Comparison of ENCODE assay signal across 17 mouse cellular contexts in genomic region chr3:50639907-50640323, GRCm38 (mm10).
DNase-seq lines count a peak whose midpoint lies in the region; ATAC-seq lines count a peak whose summit lies in the region.
"Had no signal": no experiment of that assay in that cellular context is flagged by ENCODE, and none has a peak within 500 bp of the region (broad histone marks: within the 10 kb centered on the region; RNA-seq: fewer than 3 reads in every experiment).

No protein-coding gene starts in this region.

- no peaks in the 10 kb centered on the region for H3K36me3 ChIP-seq in embryonic facial prominence, embryonic 11.5 days (replicated peaks; ENCODE audit: control insufficient read depth, insufficient read depth, low read depth, low read length)
- no peaks in the 10 kb centered on the region for H3K36me3 ChIP-seq in embryonic facial prominence, embryonic 10.5 days (replicated peaks)
- H3K36me3 ChIP-seq in midbrain, embryonic 11.5 days (ENCODE audit: control insufficient read depth, insufficient read depth, low read length): no peaks in the 10 kb centered on the region
- no peaks in the 10 kb centered on the region for H3K36me3 ChIP-seq in midbrain, embryonic 10.5 days
- no peaks in the 10 kb centered on the region for H3K36me3 ChIP-seq in midbrain, embryonic 13.5 days
- H3K36me3 ChIP-seq: embryonic facial prominence, embryonic 12.5 days; limb, embryonic 15.5 days; lung, embryonic 15.5 days had no signal

- no peaks in the 10 kb centered on the region for H3K4me1 ChIP-seq in embryonic facial prominence, embryonic 11.5 days (ENCODE audit: control insufficient read depth, insufficient read depth, low read length)
- no peaks in the 10 kb centered on the region for H3K4me1 ChIP-seq in embryonic facial prominence, embryonic 10.5 days
- no peaks in the 10 kb centered on the region for H3K4me1 ChIP-seq in midbrain, embryonic 11.5 days (ENCODE audit: control insufficient read depth, insufficient read depth, low read length)
- peaks cover 10% of the 10 kb centered on the region; the same call in 1 of the 2 replicates for H3K4me1 ChIP-seq in midbrain, embryonic 10.5 days
- H3K4me1 ChIP-seq in midbrain, embryonic 13.5 days (replicated peaks): peaks cover 7% of the 10 kb centered on the region; the same call in 1 of the 2 replicates
- H3K4me1 ChIP-seq: embryonic facial prominence, embryonic 12.5 days; limb, embryonic 15.5 days; lung, embryonic 15.5 days had no signal

- no peak overlapping the region for H3K27ac ChIP-seq in embryonic facial prominence, embryonic 11.5 days (replicated peaks; ENCODE audit: low read depth, low read length)
- H3K27ac ChIP-seq in embryonic facial prominence, embryonic 10.5 days (replicated peaks): no peak overlapping the region
- no peak overlapping the region for H3K27ac ChIP-seq in midbrain, embryonic 11.5 days (ENCODE audit: low read depth, low read length)
- H3K27ac ChIP-seq in midbrain, embryonic 10.5 days (replicated peaks): no peak overlapping the region
- H3K27ac ChIP-seq in midbrain, embryonic 13.5 days: no peak overlapping the region
- H3K27ac ChIP-seq: embryonic facial prominence, embryonic 12.5 days; kidney, postnatal 0 days; limb, embryonic 15.5 days; lung, embryonic 15.5 days had no signal

- H3K27me3 ChIP-seq in embryonic facial prominence, embryonic 11.5 days (ENCODE audit: control insufficient read depth, insufficient read depth, low read length): no peaks in the 10 kb centered on the region
- no peaks in the 10 kb centered on the region for H3K27me3 ChIP-seq in embryonic facial prominence, embryonic 10.5 days (replicated peaks; ENCODE audit: low read depth, poor library complexity, severe bottlenecking)
- no peaks in the 10 kb centered on the region; the same call in 1 of the 2 replicates for H3K27me3 ChIP-seq in midbrain, embryonic 11.5 days (ENCODE audit: control insufficient read depth, insufficient read depth, low read length)
- peaks cover 61% of the 10 kb centered on the region for H3K27me3 ChIP-seq in midbrain, embryonic 10.5 days (ENCODE audit: low read depth, poor library complexity, severe bottlenecking)
- H3K27me3 ChIP-seq in midbrain, embryonic 13.5 days: peaks cover 8% of the 10 kb centered on the region; the same call in 1 of the 2 replicates
- H3K27me3 ChIP-seq: CH12.LX; embryonic facial prominence, embryonic 12.5 days; limb, embryonic 15.5 days; lung, embryonic 15.5 days had no signal

- no peaks in the 10 kb centered on the region for H3K9me3 ChIP-seq in embryonic facial prominence, embryonic 11.5 days (replicated peaks; ENCODE audit: control insufficient read depth, low read length)
- H3K9me3 ChIP-seq in embryonic facial prominence, embryonic 10.5 days: no peaks in the 10 kb centered on the region
- no peaks in the 10 kb centered on the region for H3K9me3 ChIP-seq in midbrain, embryonic 11.5 days (ENCODE audit: control insufficient read depth, low read length)
- no peaks in the 10 kb centered on the region for H3K9me3 ChIP-seq in midbrain, embryonic 10.5 days (replicated peaks)
- no peaks in the 10 kb centered on the region for H3K9me3 ChIP-seq in midbrain, embryonic 13.5 days
- H3K9me3 ChIP-seq: embryonic facial prominence, embryonic 12.5 days; limb, embryonic 15.5 days; lung, embryonic 15.5 days had no signal

- WGBS in embryonic facial prominence, embryonic 11.5 days: 72% methylated on average over 12 of the region's 12 CpGs
- WGBS in embryonic facial prominence, embryonic 10.5 days: 70% methylated on average over 12 of the region's 12 CpGs
- 76% methylated on average over 12 of the region's 12 CpGs for WGBS in midbrain, embryonic 11.5 days
- WGBS in midbrain, embryonic 10.5 days: 76% methylated on average over 12 of the region's 12 CpGs
- 39% methylated on average over 12 of the region's 12 CpGs for WGBS in midbrain, embryonic 13.5 days

- DNase-seq in embryonic facial prominence, embryonic 11.5 days (ENCODE audit: low spot score): peak; percentile 18
- no peak for DNase-seq in embryonic facial prominence, embryonic 10.5 days (ENCODE audit: low spot score)
- DNase-seq in midbrain, embryonic 11.5 days (ENCODE audit: low spot score, missing footprints): peak; percentile 83
- DNase-seq in midbrain, embryonic 10.5 days (ENCODE audit: low spot score): no peak
- DNase-seq in frontal cortex, postnatal 36 days (ENCODE audit: low spot score in 2 of 2): no peak
- DNase-seq in right cerebral cortex, postnatal 10 days (ENCODE audit: low spot score in 2 of 2): no peak
- DNase-seq: cerebellum, postnatal 36 days had no signal

- ATAC-seq in embryonic facial prominence, embryonic 11.5 days (replicated peaks; ENCODE audit: insufficient number of reproducible peaks, low FRiP score, low TSS enrichment, low read depth): no peak
- ATAC-seq in midbrain, embryonic 11.5 days (ENCODE audit: low FRiP score): no peak
- ATAC-seq in midbrain, embryonic 13.5 days: peak; percentile 77
- ATAC-seq in CD4-positive, CD25-positive, alpha-beta regulatory T cell, adult 4 months: no peak
- ATAC-seq: activated CD4-positive, CD25-positive, alpha-beta regulatory T cell, adult 4 months; intestine, embryonic 16.5 days had no signal

- H3K9ac ChIP-seq in embryonic facial prominence, embryonic 11.5 days (replicated peaks; ENCODE audit: low read length): no peak overlapping the region
- H3K9ac ChIP-seq in midbrain, embryonic 11.5 days (ENCODE audit: low read length): no peak overlapping the region
- H3K9ac ChIP-seq in midbrain, embryonic 13.5 days (replicated peaks): no peak overlapping the region
- H3K9ac ChIP-seq: embryonic facial prominence, embryonic 12.5 days; limb, embryonic 15.5 days; lung, embryonic 15.5 days had no signal

- no peak overlapping the region for H3K4me2 ChIP-seq in embryonic facial prominence, embryonic 11.5 days (ENCODE audit: low read depth, low read length)
- H3K4me2 ChIP-seq in midbrain, embryonic 11.5 days: no peak overlapping the region
- H3K4me2 ChIP-seq in midbrain, embryonic 13.5 days (replicated peaks): peak overlapping the region; percentile 9; the same call in 1 of the 2 replicates
- H3K4me2 ChIP-seq: embryonic facial prominence, embryonic 12.5 days; heart, embryonic 11.5 days; limb, embryonic 15.5 days; lung, embryonic 15.5 days had no signal

- no peak overlapping the region for H3K4me3 ChIP-seq in embryonic facial prominence, embryonic 11.5 days (ENCODE audit: low read depth, low read length)
- no peak overlapping the region for H3K4me3 ChIP-seq in embryonic facial prominence, embryonic 10.5 days
- H3K4me3 ChIP-seq in midbrain, embryonic 11.5 days (ENCODE audit: low read depth, low read length): no peak overlapping the region
- H3K4me3 ChIP-seq in midbrain, embryonic 10.5 days: no peak overlapping the region
- no peak overlapping the region for H3K4me3 ChIP-seq in midbrain, embryonic 13.5 days (replicated peaks)
- H3K4me3 ChIP-seq: embryonic facial prominence, embryonic 12.5 days; limb, embryonic 15.5 days; lung, embryonic 15.5 days had no signal

Comparison
In these comparisons a context has a peak if more than half of its experiments do, and no peak if none do; other contexts are left out.
1. DNase-seq: peak in embryonic facial prominence, embryonic 11.5 days (single experiment) and midbrain, embryonic 11.5 days (single experiment); none in embryonic facial prominence, embryonic 10.5 days (single experiment), midbrain, embryonic 10.5 days (single experiment), frontal cortex, postnatal 36 days (0 of 2) and right cerebral cortex, postnatal 10 days (0 of 2).